Comparison of ENCODE assay signal across 11 mouse cellular contexts in the genomic region with DNA sequence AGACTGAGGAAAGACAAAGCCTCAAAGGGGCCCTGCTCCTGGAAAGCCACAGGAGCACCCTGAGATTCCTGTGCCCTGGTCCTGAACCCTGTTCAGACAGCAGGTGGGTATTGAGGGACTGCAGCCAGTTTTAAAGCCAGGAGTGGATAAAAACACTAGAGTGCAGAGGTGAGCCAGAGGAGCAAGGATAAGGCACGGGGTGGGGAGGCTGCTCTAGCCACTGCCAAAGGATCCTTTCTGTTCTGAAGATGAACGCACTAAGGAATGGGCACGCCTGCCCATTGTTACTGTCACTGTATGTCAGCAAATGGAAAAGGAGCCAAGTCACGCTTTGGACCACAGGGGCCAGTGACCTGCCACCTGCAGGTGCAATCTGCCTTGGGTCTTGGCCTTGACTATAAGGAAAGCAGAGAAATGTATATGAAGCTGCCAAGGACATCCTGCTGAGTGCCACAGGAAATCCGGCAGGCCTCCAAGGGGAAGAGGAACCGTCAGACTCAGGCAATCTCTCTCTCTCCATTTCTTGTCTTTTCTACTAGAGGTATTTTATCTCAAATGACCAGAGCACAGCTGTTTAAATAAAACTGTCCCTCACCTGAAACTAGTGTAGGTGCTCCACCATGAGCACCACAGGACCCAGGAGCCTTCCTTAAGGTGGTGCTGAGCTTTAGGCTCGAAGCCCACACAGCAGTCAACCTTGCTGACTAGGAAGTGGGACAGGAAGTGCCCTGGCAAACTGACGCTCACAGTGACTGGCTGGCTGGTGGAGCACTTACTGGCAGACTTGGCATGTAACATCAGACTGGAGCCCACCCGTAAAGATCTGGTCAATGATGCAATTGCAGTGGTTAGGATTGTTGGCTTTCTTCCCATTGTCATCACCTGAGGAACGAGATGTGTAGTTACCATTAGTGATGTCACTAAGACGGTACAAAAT. TPM values are rescaled to one million over a fixed set of nuclear protein-coding genes. Genes with fewer than 3 reads are reported as not detected.
A peak's percentile ranks its signal among the peaks of the same experiment; 100 is the strongest.
DNase-seq lines count a peak whose midpoint lies in the region; ATAC-seq lines count a peak whose summit lies in the region.
"Had no signal": no experiment of that assay in that cellular context is flagged by ENCODE, and none has a peak within 500 bp of the region (broad histone marks: within the 10 kb centered on the region; RNA-seq: fewer than 3 reads in every experiment).

No protein-coding gene starts in this region.

- intact Hi-C loops in gastrocnemius, postnatal 14 days (cut with DNase I; ENCODE audit: low total_unique reads), result no loop called here

- DNase-seq in cerebellum, adult 11 months, result peak; percentile 61
- DNase-seq in cerebellum, postnatal 4 days (ENCODE audit: low spot score in 2 of 2), result no peak
- peak; percentile 94 for DNase-seq in 416B (ENCODE audit: low read depth)
- DNase-seq in cerebellum, adult 9-10 months, result peak; percentile 83
- DNase-seq in gastrocnemius, postnatal 14 days, result no peak
- no peak for DNase-seq in adrenal gland, postnatal 14 days
- DNase-seq in testis, postnatal 14 days (ENCODE audit: low spot score), result no peak
- DNase-seq: kidney, adult 8-10 months; lung, adult 2 months had no signal

- peak; percentile 69 for ATAC-seq in megakaryocyte, adult 5-6 weeks (ENCODE audit: poor library complexity, severe bottlenecking)
- ATAC-seq: midbrain, embryonic 16.5 days had no signal

RNA-seq across cellular contexts. Expression of gene Usp22, which starts 14.8 kb away (rescaled TPM):
- total RNA-seq in megakaryocyte, adult 5-6 weeks (2015), result 22.8 and 28.6 TPM in 2 replicates
- total RNA-seq in megakaryocyte, adult 5-6 weeks (2017), result 40.3 and 47.4 TPM in 2 replicates
- total RNA-seq in gastrocnemius, postnatal 14 days (2021), result 10 to 100 TPM; 18.3 to 23.8 TPM
- 53.0 and 58.2 TPM in 2 replicates for total RNA-seq in adrenal gland, postnatal 14 days (2021)

RNA-seq across cellular contexts. Expression of gene Tnfrsf13b, which starts 33.5 kb away (rescaled TPM):
- total RNA-seq in megakaryocyte, adult 5-6 weeks (2015), result 59.3 and 72.4 TPM in 2 replicates
- 82.6 and 119 TPM in 2 replicates for total RNA-seq in megakaryocyte, adult 5-6 weeks (2017)
- total RNA-seq in gastrocnemius, postnatal 14 days (2021), result under 1 TPM; 0.29 to 0.37 TPM
- total RNA-seq in adrenal gland, postnatal 14 days (2021), result 0.85 and 3.9 TPM in 2 replicates

RNA-seq across cellular contexts. Expression of gene Aldh3a1, which starts 47.3 kb away (rescaled TPM):
- total RNA-seq in megakaryocyte, adult 5-6 weeks (2015), result not detected in 2 replicates
- total RNA-seq in megakaryocyte, adult 5-6 weeks (2017), result not detected in 2 replicates
- under 1 TPM in 1 of 2 experiments, not detected in 1; 0.23 TPM for total RNA-seq in gastrocnemius, postnatal 14 days (2021)
- total RNA-seq in adrenal gland, postnatal 14 days (2021), result 0.26 TPM in 1 of 2 replicates, not detected in the other

Comparison
In these comparisons a context has a peak if more than half of its experiments do, and no peak if none do; other contexts are left out.
1. DNase-seq: peak in cerebellum, adult 11 months (single experiment), 416B (single experiment) and cerebellum, adult 9-10 months (single experiment); none in cerebellum, postnatal 4 days (0 of 2), gastrocnemius, postnatal 14 days (single experiment), adrenal gland, postnatal 14 days (single experiment) and testis, postnatal 14 days (single experiment).
2. RNA of gene Tnfrsf13b, which starts 33.5 kb away (total RNA-seq): 59.3 to 119 TPM in megakaryocyte, adult 5-6 weeks; 0.85 to 3.9 TPM in adrenal gland, postnatal 14 days and 0.29 to 0.37 TPM in gastrocnemius, postnatal 14 days; every median in the first group is over 10 times any median in the second.